Mouse (Mus musculus): ENCODE measurements around the gene Slc35f2. TPM values are rescaled to one million over a fixed set of nuclear protein-coding genes. Genes with fewer than 3 reads are reported as not detected.
A peak's percentile ranks its signal among the peaks of the same experiment; 100 is the strongest.

Slc35f2 gene
- total RNA-seq (2017), result 0.57 to 2.5 TPM (median 0.64 TPM) in 3 replicates

DNA sequence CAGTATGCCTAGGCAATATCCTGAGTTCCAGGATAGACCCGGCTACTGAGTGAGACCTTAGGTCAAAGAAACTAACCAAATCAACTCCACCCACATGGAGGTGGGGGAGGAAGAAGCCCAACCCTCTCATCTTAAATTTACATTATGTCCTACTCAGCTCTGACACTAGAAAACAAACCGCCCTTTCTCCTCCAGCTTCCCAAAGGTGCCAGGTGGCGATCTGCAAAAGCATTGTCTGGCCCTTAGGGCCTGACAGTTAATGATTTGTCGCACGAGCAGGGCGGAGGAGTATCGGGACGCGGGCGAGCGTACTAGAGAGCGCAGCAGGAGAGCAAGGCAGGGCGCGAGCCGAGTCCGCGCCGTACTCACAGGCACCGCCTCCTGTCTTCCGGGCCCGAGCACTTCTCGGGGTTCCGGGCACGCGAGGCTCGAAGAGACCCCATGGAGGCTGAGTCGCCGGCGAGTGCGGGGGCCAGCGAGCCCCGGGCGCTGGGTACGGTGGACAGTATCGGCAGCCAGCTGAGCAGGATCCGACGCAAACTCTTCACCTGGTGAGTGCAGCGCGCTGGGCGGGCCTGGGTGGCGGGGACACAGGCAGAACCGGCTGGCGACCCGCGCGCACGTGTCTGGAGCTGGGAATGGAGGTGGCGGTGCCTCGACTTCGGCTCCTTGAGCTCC, at the start of gene Slc35f2:
Gene Slc35f2 (plus strand): TSS at position 195 of the 678 bp plus-strand sequence.
- ATAC-seq (replicated peaks; ENCODE audit: insufficient number of reproducible peaks, low FRiP score, low TSS enrichment, poor library complexity, severe bottlenecking), result 0 out of 2 replicates have a peak, but pooled peaks have one; percentile 13

DNA sequence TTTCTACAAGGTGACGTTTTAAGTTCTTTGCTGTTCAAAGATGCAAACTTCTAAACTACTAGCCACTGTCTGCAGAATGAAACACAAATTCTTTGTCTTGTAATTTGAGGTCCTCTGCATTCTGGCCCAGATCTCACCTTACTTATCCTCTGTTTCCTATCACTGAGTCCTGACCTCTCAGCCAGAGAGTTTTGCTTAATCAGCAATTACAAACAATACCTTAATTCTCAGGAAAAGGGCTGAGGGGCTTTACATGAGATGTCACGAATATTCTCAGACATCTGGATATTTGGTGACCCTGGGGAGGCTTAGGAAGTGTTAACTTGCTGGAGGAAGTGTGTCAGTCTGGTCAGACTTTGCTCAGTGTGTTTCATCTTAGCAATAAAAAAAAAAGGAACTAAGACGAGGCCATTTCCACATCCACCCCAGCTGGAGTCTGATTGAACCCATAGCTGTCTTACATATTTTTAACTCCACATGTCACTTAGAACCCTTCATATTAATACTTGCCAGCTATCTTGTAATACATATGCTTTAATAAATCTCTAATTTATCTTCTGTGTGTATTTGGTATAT, 30.4 kb upstream of the Slc35f2 start:
- ATAC-seq (replicated peaks; ENCODE audit: insufficient number of reproducible peaks, low FRiP score, low TSS enrichment, poor library complexity, severe bottlenecking), result no peak

DNA sequence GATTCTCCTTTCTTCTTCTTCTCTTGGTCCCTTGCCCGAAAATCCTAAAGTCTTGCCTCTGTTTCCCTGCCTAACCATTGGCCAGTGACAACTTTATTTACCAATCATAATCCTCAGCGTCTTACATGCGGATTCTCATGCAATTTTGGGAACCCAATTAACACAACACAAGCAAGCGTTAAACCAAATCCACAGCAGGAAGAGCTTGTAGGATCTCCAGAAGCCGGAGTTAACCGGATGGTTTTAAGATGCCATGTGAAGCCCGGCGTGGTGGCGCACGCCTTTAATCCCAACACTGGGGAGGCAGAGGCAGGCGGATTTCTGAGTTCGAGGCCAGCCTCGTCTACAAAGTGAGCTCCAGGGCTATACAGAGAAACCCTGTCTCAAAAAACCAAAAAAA, 20.9 kb upstream of the Slc35f2 start:
- ATAC-seq (replicated peaks; ENCODE audit: insufficient number of reproducible peaks, low FRiP score, low TSS enrichment, poor library complexity, severe bottlenecking), result no peak

DNA sequence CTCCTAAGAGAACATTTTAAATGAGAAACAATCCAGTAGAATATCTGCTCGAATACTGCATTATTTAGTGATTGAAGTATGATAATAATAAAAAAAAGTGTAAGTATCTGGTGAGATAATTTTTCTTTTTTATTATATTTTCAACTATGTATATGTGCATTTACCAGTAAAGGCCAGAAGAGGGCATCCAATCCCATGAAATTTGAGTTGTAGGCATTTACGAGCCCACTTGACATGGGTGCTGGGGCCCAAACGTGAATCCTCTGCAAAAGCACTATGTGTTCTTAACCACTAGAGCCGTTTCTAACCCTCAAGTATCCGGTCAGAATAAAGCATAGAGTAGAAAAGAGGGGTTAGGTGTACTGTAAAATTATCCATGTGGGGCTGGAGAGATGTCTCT, 20.4 kb upstream of the Slc35f2 start:
- ATAC-seq (replicated peaks; ENCODE audit: insufficient number of reproducible peaks, low FRiP score, low TSS enrichment, poor library complexity, severe bottlenecking), result no peak

DNA sequence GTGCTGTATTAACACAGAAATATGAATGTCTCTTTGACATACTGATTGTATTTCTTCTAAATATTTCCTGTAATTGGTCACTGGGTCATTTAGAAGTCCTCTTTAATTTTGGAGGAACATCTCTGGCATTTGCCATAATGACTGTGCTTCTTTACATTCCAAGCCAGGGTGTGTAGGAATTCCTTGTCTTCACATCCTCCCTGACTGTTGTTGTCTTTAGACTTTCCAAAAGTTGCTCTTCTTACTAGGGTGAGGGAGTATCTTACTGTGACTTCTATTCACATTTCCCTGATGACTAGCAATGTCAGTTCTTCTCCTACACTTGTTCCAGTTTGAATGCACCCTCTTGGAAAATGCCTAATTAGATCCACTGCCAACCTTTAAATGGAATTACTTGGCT, 16.5 kb upstream of the Slc35f2 start:
- ATAC-seq (replicated peaks; ENCODE audit: insufficient number of reproducible peaks, low FRiP score, low TSS enrichment, poor library complexity, severe bottlenecking), result no peak

DNA sequence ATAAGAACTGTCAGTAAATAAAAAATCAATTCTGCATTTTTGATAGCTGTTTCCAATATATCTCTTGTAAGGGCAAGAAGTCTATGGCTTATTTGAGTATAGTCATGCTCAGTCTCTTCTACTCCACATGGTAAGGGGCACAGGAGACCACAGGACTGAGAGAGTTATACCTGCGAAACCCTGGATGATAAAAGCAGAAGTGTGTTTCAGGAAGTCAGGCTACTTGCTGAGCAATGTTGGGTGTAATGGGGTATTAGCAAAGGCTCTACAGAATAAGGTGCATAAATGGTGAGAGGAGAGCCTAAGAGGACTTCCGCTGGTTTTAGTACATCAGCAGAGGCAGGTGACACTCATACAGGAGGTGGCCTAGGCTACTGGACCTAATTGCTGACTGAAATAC, 13.2 kb upstream of the Slc35f2 start:
- no peak for ATAC-seq (replicated peaks; ENCODE audit: insufficient number of reproducible peaks, low FRiP score, low TSS enrichment, poor library complexity, severe bottlenecking)

DNA sequence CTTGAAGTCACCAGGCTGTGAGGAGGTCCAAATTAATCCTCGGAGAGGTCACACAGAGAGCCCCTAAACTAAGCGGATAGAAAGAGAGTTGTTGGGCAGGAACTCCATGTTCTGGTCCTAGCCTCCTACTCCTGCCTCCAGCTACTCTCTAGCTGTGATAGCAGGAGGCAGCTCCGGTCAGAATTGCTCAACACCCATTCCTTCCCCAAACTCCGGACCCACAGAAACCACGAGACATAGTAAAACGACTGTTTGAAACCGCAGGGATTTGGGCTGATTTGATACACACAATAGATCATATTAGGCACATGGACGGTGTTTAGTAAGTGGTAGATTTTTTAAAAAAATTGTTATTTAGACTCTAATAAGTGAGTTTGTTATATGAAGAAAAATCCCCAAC, 6.6 kb upstream of the Slc35f2 start:
- ATAC-seq (replicated peaks; ENCODE audit: insufficient number of reproducible peaks, low FRiP score, low TSS enrichment, poor library complexity, severe bottlenecking), result no peak

DNA sequence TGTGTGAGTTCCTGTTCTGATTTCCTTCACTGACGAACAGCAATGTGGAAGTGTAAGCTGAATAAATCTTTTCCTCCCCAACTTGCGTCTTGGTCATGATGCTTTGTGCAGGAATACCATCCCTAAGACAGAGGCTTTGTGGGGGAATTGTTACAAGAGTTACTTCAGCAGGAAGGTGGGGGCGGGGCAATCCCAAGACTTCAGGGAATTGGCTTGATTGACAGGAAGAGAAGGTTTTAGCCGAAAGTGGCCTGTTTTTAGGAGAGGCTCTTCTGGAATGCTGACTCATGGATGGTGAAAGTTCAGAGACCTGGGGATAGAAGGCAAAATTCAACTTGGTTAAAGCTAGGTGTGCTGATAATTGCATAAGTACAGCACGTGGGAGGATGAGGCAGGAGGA, 2.9 kb upstream of the Slc35f2 start:
- ATAC-seq (replicated peaks; ENCODE audit: insufficient number of reproducible peaks, low FRiP score, low TSS enrichment, poor library complexity, severe bottlenecking), result no peak

DNA sequence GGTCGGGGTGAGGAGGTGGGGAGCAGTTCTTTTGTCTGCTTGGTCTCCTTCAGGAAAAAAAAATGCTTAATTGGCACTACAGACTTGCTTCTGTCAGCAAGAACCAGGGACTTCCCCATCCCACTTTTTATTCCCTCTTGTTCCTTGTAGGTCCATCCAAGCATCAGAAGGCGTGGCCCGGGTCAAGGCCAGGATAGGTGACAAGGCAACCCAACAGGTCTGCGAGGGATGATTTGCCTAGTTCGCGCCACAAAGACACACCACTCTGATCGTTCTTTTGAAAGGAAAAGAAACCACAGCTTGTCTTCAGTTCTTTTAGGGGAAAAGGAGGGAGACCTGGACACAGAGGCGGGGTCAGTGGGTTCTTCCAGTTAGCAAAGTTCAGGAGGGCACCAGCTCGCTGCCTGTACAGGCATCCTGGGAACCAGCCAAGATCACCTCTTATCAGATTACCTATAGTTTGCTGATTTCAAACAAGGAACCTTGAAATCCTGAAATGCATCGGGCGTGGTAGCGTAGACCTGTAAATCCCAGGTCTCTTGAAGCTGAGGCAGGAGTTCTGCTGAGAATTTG, 481 bp upstream of the Slc35f2 start:
- ATAC-seq (replicated peaks; ENCODE audit: insufficient number of reproducible peaks, low FRiP score, low TSS enrichment, poor library complexity, severe bottlenecking), result no peak

DNA sequence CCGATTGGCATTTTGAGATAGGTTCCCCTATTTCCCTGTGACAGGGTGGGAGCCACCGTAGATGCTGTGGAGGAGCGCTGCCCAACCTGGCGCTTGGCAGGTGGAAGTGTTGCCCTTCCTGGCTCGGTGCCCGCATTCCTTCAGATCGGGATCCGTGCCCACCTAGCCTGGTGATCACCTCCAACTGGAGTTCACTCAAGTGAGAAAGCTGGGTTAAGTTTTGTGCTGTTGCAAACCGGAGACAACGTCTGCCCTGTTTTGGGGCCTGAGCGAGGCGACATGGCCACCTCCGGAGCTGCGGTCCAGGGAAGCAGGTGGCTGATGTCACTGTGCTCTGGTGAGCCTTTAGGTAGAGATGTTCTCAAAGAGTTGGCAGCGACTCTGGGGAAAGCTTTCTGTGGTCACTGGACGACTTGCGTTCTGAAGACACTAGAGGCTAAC, 803 bp downstream of the Slc35f2 start:
- no peak for ATAC-seq (replicated peaks; ENCODE audit: insufficient number of reproducible peaks, low FRiP score, low TSS enrichment, poor library complexity, severe bottlenecking)

DNA sequence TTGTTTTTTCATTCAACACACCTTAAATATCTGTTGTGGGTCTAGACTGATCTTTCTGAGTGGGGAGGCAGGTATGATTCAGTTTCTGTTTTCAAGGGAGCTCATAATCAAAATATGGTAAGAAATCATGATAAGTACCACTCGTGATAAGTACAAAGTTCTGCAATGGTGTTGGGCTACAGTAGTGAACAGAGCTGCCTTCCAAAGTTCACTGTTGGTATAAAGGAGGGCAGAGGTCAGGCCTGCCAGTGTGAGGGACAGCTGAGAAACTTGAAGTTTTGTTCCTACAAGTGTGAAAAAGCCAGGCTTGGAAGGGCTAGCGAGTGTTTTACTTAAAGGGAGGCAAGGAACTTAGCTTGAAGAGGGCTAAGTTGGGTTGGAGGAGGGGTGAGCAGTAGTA, 4.2 kb downstream of the Slc35f2 start:
- no peak for ATAC-seq (replicated peaks; ENCODE audit: insufficient number of reproducible peaks, low FRiP score, low TSS enrichment, poor library complexity, severe bottlenecking)

DNA sequence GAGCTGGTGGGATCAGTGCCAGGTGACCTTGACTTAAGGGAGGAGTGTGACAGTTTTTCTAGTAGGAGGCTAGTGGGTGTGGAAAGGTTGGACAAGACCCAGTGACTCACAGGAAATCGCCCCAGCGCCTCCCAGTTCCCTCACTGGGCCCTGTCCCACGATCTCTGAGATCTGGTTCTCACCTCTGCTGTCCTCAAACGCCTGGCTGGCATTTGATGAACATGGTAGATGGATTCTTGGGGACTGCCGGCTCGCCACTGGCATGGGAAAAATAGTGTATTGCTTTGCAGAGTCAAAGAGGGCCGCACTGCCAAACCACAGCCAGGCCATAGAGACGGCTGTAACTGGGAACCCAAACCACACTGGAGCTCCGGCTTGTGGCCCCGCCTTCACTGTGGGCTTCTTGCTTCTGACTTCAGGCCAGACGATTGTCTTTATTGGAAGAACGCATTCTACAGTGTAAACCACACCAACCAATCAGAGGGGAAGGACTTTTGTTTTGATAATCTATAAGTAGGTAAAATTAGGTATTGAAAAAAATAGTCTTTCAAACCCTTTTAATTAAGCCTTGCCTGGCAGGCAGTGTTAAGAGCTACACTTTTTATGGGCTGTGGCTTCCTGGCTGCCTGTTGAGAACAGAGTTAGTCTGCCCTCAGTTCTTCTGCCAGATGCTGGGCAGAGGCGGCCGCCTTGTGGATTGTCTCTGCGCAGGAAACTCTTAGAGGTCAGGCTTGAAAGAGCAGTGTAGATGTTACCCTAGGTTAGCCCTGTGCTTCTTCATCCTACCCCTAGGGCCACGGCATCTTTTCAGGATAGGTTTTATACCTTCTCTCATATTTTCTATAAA, 15.4 kb downstream of the Slc35f2 start:
- ATAC-seq (replicated peaks; ENCODE audit: insufficient number of reproducible peaks, low FRiP score, low TSS enrichment, poor library complexity, severe bottlenecking), result no peak

DNA sequence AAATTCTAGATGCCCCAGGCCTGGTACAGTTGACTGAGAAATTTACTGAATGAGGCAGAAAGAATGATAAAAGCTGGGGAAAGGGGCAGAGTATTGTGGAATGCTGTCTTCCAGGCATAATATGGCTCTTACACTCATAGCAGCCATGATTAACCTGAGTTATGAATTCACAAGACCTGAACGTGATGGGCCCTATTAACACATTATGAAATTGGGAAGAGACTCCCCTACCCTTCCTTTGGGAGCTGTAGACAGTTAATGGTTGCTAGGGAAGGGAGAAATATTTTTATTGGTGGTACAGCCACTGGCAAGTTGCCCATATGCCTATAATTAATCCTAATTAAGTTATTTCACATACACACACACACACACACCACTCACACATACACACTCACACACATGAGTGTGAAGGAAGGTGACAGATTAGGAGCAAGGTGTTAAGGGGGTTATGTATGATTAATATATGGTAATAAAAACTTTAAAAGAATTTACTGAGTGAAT, 22.5 kb downstream of the Slc35f2 start:
- no peak for ATAC-seq (replicated peaks; ENCODE audit: insufficient number of reproducible peaks, low FRiP score, low TSS enrichment, poor library complexity, severe bottlenecking)

DNA sequence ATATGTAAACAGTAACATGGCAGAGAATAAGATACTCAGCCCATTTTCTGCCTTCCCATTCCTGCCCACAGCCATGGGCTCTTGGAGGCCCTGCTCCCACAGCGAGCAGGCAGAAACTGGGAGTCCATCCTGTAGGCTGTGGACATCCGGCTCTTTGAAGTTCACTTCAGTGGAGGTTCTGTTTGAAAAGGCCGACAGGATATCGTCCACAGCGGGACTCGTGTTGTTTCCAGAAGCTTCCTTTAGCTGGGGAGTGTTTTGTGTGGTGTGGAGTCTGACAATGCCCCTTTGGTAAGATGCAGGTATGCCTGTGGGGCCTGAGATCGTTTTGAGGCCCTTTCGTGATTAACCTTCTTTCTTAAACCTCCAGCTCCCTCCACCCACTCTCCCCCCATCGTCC, 23.2 kb downstream of the Slc35f2 start:
- ATAC-seq (replicated peaks; ENCODE audit: insufficient number of reproducible peaks, low FRiP score, low TSS enrichment, poor library complexity, severe bottlenecking), result no peak

DNA sequence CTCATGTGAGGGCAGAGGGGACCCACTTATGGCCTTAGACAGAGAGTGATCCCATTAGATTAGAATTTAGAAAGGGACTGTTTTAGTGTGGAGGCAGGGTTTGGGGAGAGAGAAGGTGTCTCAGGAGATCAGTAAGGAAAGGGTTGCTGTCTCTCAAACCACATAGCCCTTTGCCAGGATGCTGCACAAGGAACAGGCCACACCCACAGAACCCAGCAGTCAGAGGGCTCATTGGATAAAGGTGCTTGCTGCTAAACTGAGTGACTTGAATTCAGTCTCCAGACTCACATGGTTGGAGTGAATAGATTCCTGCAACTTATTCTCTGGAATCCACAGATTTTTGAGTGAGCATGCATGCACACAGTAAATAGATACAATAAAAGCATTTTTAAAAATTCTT, 24.0 kb downstream of the Slc35f2 start:
- ATAC-seq (replicated peaks; ENCODE audit: insufficient number of reproducible peaks, low FRiP score, low TSS enrichment, poor library complexity, severe bottlenecking), result no peak

DNA sequence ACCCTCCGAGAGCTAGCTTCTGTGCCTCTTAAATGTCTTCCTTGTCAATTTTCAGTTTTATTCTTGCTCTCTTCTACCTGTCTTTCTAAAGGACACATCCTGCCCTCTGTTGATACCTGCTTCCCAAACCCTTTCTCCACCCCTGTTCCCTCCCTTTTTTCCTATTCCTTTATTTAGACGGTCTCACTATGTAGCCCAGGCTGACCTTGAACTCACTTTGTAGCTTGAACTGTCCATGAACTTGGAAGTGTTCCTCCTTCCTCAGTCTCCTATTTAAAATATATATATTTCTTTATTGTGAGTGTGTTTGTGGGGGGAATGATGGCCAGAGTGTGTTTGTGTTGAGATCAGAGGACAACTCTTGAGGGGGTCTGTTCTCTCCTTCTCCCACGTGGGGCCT, 25.0 kb downstream of the Slc35f2 start:
- ATAC-seq (replicated peaks; ENCODE audit: insufficient number of reproducible peaks, low FRiP score, low TSS enrichment, poor library complexity, severe bottlenecking), result no peak

DNA sequence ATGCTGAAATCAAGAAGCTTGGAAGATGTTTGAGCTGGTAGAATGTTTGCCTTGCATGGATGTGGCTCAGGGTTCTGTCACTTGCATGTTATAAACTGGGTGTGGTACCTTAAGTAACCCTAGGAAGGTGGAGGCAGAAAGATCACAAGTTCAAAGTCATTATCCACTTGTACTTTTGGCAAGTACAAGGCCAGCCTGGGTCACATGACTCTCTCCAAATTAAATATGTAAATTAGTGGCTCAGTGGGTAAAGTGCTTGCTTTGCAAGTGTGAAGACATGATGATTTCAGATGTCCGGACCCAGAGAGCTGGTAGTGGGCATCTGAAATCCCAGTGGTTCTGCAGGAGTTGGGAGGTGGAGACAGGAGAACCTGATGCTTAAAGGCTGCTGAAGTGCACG, 25.8 kb downstream of the Slc35f2 start:
- no peak for ATAC-seq (replicated peaks; ENCODE audit: insufficient number of reproducible peaks, low FRiP score, low TSS enrichment, poor library complexity, severe bottlenecking)

DNA sequence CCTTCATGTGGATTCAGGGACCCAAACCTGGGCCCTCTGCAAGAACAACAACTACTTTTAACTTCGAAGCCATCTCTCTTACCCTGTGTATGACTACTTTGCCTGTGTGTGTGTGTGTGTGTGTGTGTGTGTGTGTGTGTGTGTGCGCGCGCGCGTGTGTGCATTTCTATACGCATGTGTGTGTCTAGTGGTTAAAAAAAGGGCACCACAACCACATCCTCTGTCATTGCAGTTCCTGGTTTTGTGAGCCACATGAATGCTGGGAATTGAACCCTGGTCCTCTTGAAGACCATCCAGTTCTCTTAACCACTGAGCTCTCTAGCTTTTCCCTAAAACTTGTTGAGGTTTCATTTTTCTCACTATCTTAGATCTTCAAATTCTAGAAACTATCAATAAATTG, 31.6 kb downstream of the Slc35f2 start:
- ATAC-seq (replicated peaks; ENCODE audit: insufficient number of reproducible peaks, low FRiP score, low TSS enrichment, poor library complexity, severe bottlenecking), result no peak

DNA sequence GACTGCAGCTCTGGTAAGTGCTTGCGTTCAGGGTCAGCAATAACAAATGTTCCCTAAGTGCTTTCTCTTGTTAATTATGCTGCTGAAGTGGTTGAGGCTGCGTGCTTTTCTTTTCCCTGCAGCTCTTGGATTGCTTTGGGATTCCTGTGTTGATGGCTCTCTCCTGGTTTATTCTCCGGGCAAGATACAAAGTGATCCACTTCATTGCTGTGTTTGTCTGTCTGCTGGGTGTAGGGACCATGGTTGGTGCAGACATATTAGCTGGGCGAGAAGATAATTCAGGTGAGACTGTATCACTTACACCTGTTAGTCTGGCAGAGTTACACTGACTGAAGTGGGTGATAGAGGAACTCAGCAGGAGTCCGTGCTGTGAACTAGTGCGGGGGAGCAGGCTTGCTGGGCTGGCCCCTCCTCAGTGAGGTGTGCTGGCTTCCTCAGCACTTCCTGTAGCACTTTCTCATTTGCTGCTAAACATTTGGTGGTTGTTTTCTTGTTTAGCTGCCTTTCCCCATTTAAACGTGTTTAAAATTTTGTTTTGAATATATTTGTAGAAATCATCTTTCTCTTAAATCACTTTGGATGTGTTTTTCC, 35.3 kb downstream of the Slc35f2 start:
- no peak for ATAC-seq (replicated peaks; ENCODE audit: insufficient number of reproducible peaks, low FRiP score, low TSS enrichment, poor library complexity, severe bottlenecking)
